Mouse (Mus musculus): ENCODE data around the gene Zfp941.

- TF ChIP-seq EP300 (IDR thresholded peaks at IDR 0.05; ENCODE audit: low read depth), result no peak
- TF ChIP-seq CTCF (IDR thresholded peaks at IDR 0.05; ENCODE audit: low read depth), result no peak
Observed at GRCm38 (mm10) chr7:140822731-140823130, 753 bp upstream of the Zfp941 start.

Data from liver, embryonic 14.5 days (tissue).